ENCODE assay signal across 26 mouse cellular contexts in the genomic region with DNA sequence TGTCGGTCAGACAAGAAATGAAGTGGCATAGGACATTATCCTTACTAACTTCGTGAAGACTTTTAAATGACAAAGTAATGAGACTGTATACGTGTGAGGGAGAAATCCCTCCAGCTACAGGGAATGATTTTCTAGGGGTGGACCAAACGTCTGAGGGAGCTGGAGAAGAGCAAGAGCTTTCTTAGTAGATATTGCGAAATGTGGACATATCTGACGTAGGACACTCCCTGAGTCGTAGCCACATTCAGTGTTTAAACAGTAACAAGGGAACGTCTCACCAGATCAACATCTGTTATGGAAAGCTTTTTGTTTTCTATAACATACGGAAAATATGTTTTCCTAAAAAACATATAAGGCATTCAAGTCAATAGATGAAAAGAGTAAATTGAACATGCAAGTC.
DNase-seq lines count a peak whose midpoint lies in the region; ATAC-seq and TF ChIP-seq lines count a peak whose summit lies in the region.
"Had no signal": no experiment of that assay in that cellular context is flagged by ENCODE, and none has a peak within 500 bp of the region (broad histone marks: within the 10 kb centered on the region; RNA-seq: fewer than 3 reads in every experiment).

No protein-coding gene starts in this region.

- no peaks in the 10 kb centered on the region for H3K9me3 ChIP-seq in lung, postnatal 0 days (ENCODE audit: low read length)
- H3K9me3 ChIP-seq: embryonic facial prominence, embryonic 12.5 days; embryonic facial prominence, embryonic 15.5 days; G1E; heart, embryonic 12.5 days; heart, embryonic 15.5 days; hindbrain, embryonic 12.5 days; hindbrain, embryonic 15.5 days had no signal

- no peak overlapping the region for H3K4me3 ChIP-seq in lung, postnatal 0 days (ENCODE audit: low read depth, low read length)
- no peak overlapping the region for H3K4me3 ChIP-seq in cerebellum, adult 2 months (replicated peaks; ENCODE audit: insufficient read depth, low read depth, low read length)
- H3K4me3 ChIP-seq: embryonic facial prominence, embryonic 12.5 days; embryonic facial prominence, embryonic 15.5 days; gastrocnemius, adult 2 months; heart, embryonic 12.5 days; heart, embryonic 15.5 days; hindbrain, embryonic 12.5 days; hindbrain, embryonic 15.5 days had no signal

- H3K36me3 ChIP-seq in lung, postnatal 0 days (ENCODE audit: insufficient read depth, low read length), result no peaks in the 10 kb centered on the region
- H3K36me3 ChIP-seq: embryonic facial prominence, embryonic 12.5 days; embryonic facial prominence, embryonic 15.5 days; G1E; heart, embryonic 12.5 days; heart, embryonic 15.5 days; hindbrain, embryonic 12.5 days; hindbrain, embryonic 15.5 days had no signal

- no peak for TF ChIP-seq EP300 in lung, postnatal 0 days (IDR thresholded peaks at IDR 0.05)

- H3K4me1 ChIP-seq in lung, postnatal 0 days (ENCODE audit: insufficient read depth, low read depth, low read length), result no peaks in the 10 kb centered on the region
- no peaks in the 10 kb centered on the region for H3K4me1 ChIP-seq in cerebellum, adult 2 months (ENCODE audit: control insufficient read depth, insufficient read depth, low read length)
- H3K4me1 ChIP-seq: embryonic facial prominence, embryonic 12.5 days; embryonic facial prominence, embryonic 15.5 days; heart, embryonic 12.5 days; heart, embryonic 15.5 days; hindbrain, embryonic 12.5 days; hindbrain, embryonic 15.5 days had no signal

- 59% methylated on average over 9 of the region's 9 CpGs for WGBS in lung, postnatal 0 days
- WGBS in cerebellum, adult 2 months, result 96% methylated on average over 9 of the region's 9 CpGs

- intact Hi-C loops in heart, postnatal 10 days (cut with DNase I), result no loop called here

- no peak overlapping the region for H3K9ac ChIP-seq in lung, postnatal 0 days (replicated peaks; ENCODE audit: low read depth)
- H3K9ac ChIP-seq: embryonic facial prominence, embryonic 12.5 days; embryonic facial prominence, embryonic 15.5 days; forebrain, postnatal 0 days; heart, embryonic 12.5 days; heart, embryonic 15.5 days; hindbrain, embryonic 12.5 days; hindbrain, embryonic 15.5 days had no signal

- no peak overlapping the region for H3K27ac ChIP-seq in lung, postnatal 0 days (ENCODE audit: low read length)
- no peak overlapping the region for H3K27ac ChIP-seq in cerebellum, adult 2 months (ENCODE audit: insufficient read depth, low read length)
- H3K27ac ChIP-seq: embryonic facial prominence, embryonic 12.5 days; embryonic facial prominence, embryonic 15.5 days; gastrocnemius, adult 2 months; heart, embryonic 15.5 days; hindbrain, embryonic 12.5 days; hindbrain, embryonic 15.5 days had no signal

- no peaks in the 10 kb centered on the region for H3K27me3 ChIP-seq in lung, postnatal 0 days (replicated peaks; ENCODE audit: insufficient read depth, low read length)
- H3K27me3 ChIP-seq in cerebellum, adult 2 months (ENCODE audit: control insufficient read depth, insufficient read depth, low read length), result no peaks in the 10 kb centered on the region
- H3K27me3 ChIP-seq: CH12.LX; embryonic facial prominence, embryonic 12.5 days; embryonic facial prominence, embryonic 15.5 days; heart, embryonic 12.5 days; heart, embryonic 15.5 days; hindbrain, embryonic 12.5 days; hindbrain, embryonic 15.5 days had no signal

- no peak for TF ChIP-seq POLR2A in cerebellum, adult 2 months (IDR thresholded peaks at IDR 0.05; ENCODE audit: borderline replicate concordance, insufficient read depth, low read length)

- no peak overlapping the region for H3K4me2 ChIP-seq in lung, postnatal 0 days (replicated peaks; ENCODE audit: low read depth, low read length)
- H3K4me2 ChIP-seq: embryonic facial prominence, embryonic 12.5 days; embryonic facial prominence, embryonic 15.5 days; heart, embryonic 12.5 days; heart, embryonic 15.5 days; hindbrain, embryonic 12.5 days; hindbrain, embryonic 15.5 days had no signal

- peak; percentile 47 for ATAC-seq in lung, postnatal 0 days
- ATAC-seq: forebrain, embryonic 14.5 days; forebrain, postnatal 0 days had no signal

- TF ChIP-seq CTCF in lung, postnatal 0 days (IDR thresholded peaks at IDR 0.05), result no peak
- TF ChIP-seq CTCF in cerebellum, adult 2 months (IDR thresholded peaks at IDR 0.05; ENCODE audit: borderline replicate concordance, insufficient read depth, low read depth, low read length), result no peak

- DNase-seq in lung, postnatal 0 days (ENCODE audit: low spot score), result peak; percentile 75
- no peak for DNase-seq in lung, postnatal 36 days
- DNase-seq in NIH3T3 (ENCODE audit: low read depth), result peak; percentile 26
- peak; percentile 27 for DNase-seq in yolk sac, embryonic 10.5 days (ENCODE audit: low spot score)
- no peak for DNase-seq in cerebellum, adult 2 months
- no peak for DNase-seq in heart, postnatal 10 days
- DNase-seq: adrenal gland, adult 2 months; adrenal gland, postnatal 14 days; cerebellum, adult 11 months; cerebellum, adult 8-10 months; cerebellum, postnatal 14 days; forebrain, postnatal 0 days; gastrocnemius, adult 2 months; gastrocnemius, postnatal 14 days; heart, adult 18-20 months; heart, postnatal 14 days; heart, postnatal 4 days had no signal

Comparison
In these comparisons a context has a peak if more than half of its experiments do, and no peak if none do; other contexts are left out.
1. DNase-seq: peak in lung, postnatal 0 days (single experiment), NIH3T3 (single experiment) and yolk sac, embryonic 10.5 days (single experiment); none in lung, postnatal 36 days (single experiment), cerebellum, adult 2 months (0 of 2) and heart, postnatal 10 days (0 of 2).